Mouse (Mus musculus) kidney, adult 18-20 months (tissue): ENCODE results near the gene Map3k10.

Source experiments
- DNase-seq: peaks from one replicate; pipeline ENCODE4 v3.0.0; 2021

Map3k10 gene

GRCm38 (mm10) chr7:27608130-27608529, 66.3 kb downstream of the Map3k10 start:
- no peak for DNase-seq

- DNase-seq, result peak; percentile 75
These were observed 66.8 kb downstream of the Map3k10 start for GRCm38 (mm10) chr7:27607580-27607979.

GRCm38 (mm10) chr7:27606481-27607254, 67.7 kb downstream of the Map3k10 start:
- no peak for DNase-seq
